Mouse (Mus musculus): ENCODE measurements around the gene Pex11g.

Pex11g gene

DNA sequence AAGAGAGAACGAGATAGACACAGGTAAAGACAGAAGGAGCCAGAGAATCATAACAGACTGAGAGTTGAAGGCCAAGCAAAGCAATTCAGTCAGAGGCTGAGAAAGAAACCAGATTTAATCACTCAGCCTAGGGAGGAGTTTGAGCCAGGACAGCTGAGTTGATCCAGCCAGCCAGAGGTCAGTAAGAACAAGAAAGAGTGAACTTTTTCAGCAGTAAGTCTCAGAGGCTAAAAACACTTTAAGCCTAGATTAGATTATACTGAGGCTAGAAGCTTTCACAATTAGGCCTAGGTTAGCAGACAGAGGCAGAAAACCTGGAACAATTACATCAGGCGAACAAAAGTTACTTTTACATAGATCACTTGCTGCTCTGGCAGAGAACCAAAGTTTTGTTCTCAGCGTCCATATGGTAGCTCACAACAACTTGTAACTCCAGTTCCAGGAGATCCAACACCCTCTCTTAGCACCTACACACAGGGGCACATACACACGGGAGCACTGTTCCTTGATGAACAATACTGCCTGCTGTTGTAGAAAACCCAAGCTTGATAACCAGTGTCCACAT is 12.8 kb upstream of the Pex11g start:
- DNase-seq (ENCODE audit: low spot score), result no peak

DNA sequence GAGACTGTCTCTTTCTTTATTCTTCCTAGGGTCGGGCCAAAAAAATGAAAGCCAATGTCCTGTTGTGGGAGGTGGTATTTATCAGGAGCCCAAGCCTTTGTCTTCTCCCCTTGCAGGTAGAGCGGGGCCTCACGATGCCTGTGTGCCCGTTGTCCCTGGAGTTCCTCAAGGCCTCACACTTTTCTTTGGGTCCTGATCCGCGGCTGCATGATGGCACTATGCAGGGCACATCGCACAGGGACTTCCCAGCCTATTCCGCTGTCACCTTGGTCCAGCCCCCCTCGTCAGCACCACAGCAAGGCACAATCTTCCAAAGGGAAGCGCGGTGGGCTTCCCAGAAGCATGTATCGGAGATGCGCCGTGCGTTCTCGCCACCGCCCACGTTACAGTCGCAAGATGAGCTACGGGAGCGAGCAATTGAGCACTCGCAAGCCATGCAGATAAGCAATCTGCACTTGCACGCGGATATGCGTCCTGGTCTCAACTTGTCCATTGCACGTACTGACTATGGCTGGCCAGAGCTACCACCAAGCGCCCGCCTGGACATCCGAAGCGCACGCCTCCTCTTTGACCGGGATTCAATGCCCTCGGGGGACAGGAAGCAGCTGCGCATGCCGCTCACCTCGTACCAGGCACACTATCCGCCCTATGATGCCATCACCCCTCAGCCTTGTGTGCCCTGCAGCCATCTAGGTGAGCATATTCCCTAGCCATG is 8.4 kb upstream of the Pex11g start:
- no peak for DNase-seq (ENCODE audit: low spot score)

DNA sequence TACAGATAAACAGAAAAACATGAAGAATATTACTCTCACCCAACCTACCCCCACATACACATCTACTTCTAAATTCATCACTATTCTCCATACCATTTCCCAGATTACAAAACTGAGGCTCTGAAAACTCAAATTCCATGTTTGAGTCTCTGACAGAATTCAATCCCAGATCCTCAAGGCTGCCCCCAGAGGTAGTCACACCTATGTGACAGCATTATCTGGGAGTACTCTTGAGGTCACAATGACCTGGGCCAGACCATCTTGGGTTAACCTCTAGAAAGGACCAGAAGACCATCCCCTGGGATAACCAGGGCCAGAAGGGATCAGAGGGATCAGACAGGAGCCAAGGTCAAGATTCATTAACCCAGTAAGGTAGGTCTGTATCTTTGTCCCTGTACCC is 3.1 kb upstream of the Pex11g start, which contains the start of gene Tex45:
Tex45 (plus strand) TSS at position 301 of the 400 bp plus-strand sequence.
- no peak for DNase-seq (ENCODE audit: low spot score)

DNA sequence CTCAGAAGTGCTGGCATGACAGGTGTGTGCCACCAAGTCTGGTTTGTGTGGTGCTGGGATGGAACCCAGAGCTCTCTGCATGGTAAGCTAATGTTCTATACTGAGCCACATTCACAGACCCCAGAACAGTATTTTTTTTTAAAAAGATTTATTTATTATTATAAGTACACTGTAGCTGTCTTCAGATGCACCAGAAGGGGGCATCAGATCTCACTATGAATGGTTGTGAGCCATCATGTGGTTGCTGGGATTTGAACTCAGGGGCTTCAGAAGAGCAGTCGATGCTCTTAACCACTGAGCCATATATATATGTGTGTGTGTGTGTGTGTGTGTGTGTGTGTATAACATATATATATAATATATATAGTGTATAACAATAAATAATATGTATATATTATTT is 1.4 kb upstream of the Pex11g start:
- no peak for DNase-seq (ENCODE audit: low spot score)

DNA sequence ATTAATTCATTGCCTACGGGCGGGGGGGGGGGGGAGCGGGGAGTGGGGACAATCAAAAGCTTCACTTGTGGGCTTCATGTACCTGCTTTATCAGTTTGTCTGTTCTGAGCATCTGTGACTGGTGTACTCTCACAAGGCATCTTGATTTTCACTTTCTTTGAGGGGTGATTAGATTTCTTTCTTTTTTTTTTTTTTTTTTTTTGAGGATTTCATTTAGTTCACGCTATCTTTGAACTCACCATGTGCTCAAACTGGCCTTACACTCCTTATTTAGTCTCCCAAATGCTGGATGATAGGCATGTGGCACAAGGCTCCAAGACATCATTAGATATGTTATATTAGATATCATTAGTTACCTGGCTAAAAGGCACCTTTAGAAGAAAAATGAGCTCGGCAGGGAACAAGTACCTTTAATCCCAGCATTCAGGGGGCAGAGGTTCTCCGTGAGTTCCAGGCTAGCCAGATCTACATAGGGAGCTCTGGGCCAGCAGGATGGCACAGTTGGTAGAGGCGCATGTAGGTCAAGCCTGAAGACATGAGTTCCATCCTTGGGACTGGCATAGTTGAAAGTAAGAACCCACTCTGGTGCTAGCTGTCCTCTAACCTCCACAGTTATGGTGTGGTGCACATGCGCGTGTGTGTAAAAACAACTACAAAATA is 536 bp upstream of the Pex11g start:
- DNase-seq (ENCODE audit: low spot score), result no peak

DNA sequence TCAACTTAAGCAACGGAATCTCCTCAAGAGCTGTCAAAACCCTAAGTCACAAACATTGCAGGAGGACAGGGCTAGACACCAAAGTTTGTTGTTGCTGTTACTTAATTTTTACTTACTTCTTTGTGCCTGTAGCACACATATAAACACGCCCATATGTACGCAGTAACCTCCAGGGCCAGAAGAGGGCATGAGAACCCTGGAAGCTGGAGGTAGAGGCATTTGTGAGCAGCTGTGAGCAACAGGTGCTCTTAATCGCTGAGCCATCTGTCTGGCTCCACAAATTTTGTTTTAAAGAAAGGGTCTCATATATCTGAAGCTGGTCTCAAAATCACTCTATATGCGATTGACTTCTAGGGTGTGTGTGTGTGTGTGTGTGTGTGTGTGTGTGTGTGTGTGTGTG is 3.2 kb downstream of the Pex11g start:
- peak; percentile 37 for DNase-seq (ENCODE audit: low spot score)

DNA sequence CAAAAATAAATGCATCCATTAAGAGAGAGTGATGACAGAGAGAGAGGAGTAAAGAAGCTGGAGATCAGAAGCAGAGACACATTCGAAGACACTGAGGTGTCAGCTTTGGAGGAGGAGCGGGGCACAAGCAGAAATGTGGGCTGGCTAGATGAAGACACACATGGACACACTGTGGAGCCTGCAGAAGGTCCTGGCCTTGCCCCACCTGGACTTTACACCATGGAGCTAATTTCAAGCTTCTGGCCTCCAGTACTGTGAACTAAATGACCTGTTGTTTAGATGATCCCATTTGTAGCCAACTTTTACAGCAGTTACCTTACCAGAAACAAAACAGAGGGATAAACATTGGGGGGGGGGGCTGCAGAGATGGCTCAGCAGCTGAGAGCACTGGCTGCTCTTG is 4.2 kb downstream of the Pex11g start:
- DNase-seq (ENCODE audit: low spot score), result no peak

DNA sequence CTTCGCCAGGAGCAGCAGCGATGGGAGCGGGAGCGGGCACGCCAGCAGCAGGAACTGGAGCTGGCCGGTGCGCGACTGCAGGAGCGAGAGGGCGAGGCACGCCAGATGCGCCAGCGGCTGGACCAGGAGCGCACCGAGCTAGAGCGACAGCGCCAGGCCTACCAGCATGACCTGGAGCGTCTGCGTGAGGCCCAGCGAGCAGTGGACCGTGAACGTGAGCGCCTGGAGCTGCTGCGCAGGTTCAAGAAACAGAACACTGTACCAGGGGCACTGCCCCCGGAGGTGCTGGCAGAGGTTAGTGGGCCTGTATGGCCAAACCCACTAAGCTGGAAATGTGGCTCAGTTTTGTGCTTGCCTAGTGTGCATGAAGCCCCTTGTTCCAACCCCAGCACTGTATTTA is 15.5 kb downstream of the Pex11g start:
- DNase-seq (ENCODE audit: low spot score), result no peak

DNA sequence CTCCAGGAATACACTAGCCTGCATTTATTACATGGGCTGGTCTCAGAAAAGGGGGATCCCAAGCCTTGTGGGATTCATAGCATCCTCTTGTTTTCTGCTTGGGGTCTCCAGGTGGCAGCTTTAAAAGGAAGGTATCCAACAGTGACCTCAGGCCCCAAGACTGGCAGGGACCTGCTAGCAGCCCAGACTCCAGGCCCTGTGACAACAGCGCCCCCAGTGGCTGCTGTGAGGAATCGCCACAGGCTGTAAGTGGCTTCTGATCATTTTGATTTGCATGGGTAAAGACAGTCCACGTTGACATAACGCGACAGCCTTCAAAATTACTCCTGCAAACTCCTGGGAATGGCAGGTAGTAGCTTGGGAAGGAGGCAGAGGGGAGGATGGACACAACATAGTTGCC is 16.8 kb downstream of the Pex11g start:
- DNase-seq (ENCODE audit: low spot score), result peak; percentile 44

DNA sequence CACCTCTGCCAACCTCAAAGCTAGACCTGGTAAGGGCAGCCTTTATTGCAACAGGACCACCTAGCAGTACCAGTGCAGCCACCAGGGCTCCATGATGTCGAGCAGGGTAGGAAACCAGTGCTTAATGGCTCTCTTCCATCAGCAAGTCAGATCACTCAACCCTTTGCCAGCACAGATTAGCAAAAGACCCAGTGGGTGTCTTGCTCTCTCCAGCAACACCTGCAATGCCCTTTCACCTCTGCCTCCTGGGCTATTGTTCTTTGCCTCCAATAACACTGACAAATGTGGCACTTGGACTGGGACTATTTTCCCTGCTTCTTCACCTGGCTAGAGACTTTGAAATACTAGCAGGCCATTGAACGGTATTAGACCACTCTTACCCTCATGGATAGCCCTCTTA is 18.3 kb downstream of the Pex11g start:
- no peak for DNase-seq (ENCODE audit: low spot score)

DNA sequence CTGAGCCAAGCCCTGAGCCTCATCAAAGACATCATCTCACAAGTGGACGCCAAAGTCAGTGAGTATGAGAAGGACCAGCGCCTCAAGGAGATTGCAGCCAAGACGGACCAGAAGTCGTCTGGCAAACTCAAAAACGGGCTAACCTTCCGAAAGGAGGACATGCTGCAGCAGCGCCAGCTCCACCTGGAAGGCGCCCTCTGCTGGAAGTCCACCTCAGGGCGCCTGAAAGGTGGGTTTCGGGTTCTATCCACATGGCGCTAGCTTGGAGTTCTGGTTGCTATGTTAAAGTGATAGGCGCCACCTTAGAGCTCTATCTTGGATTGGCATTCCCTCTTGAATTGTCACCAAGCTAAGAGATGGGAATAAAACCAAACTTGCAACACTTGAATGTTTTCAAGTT is 28.0 kb downstream of the Pex11g start:
- no peak for DNase-seq (ENCODE audit: low spot score)

DNA sequence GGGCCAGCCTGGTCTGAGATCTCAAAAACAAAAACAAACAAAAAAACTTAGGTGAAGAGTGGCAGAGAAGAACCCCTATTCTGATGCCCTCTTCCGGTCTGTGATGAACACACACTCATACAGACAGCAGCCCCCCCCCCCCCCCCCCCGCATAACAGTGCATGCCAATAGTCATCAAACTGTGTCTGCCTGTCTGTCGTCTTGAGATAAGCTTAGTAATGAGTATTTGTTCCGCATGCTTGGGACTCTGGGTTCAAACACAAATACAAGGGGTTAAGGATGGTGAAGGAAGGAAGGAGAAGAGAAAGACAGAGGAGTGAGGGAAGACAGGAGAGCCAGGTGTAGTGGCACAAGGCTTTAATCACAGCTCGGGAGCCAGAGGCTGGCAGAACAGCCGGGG is 31.0 kb downstream of the Pex11g start:
- no peak for DNase-seq (ENCODE audit: low spot score)

DNA sequence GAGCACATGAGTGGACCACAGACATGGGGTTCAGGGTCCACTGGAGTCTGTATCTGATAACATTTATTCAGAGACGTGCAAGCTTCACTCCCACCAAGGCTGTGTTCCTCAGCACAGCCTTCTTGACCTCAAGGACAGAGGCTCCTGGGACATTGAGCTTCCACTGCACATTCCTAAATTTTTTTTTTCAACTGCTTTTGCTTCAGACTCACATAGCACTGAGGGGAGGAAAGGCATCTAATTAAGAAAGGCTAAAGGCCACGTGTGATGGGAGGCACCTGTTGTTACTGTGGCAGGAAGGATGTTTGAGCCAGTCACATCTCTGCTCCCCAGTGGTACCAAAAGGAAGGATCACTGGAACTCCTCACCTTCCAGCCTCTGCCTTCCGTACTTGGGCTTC is 36.4 kb downstream of the Pex11g start:
- DNase-seq (ENCODE audit: low spot score), result no peak

DNA sequence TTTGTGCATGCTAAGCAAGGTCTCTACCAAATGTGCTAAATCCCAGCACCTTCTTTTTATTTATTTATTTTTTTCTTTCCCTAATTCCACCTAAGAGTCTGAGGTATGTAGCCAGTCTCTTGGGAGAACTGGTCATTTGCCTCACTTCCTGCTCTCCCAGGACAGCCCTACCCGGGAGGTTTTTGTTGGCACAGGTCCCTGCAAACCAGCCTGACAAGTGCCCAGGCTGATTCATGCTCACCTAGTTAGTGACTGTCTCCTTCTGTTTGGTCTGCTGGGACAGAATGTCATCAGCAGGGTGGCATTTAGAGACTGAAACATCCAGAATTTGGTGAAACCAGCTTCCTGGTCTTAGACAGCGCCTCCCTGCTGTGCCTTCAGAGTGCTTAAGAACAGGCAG is 37.5 kb downstream of the Pex11g start:
- peak; percentile 72 for DNase-seq (ENCODE audit: low spot score)

DNA sequence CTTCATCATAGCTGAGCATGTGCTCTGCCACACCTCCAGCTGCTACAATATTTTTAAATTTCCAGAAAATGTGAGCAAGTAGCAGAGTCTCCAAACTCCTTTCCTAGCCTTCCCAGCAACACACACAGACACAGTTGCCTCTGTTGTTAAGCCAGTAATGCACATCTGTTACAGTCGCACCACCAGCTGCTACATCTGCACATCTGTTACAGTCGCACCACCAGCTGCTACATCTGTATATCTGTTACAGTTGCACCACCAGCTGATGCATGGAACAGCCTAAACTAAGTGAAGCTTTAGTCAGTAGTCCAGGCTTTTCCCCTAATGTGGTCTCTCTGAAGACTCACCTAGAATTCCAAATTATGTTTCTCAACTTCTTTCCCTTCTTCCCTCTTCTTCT is 39.1 kb downstream of the Pex11g start:
- no peak for DNase-seq (ENCODE audit: low spot score)

DNA sequence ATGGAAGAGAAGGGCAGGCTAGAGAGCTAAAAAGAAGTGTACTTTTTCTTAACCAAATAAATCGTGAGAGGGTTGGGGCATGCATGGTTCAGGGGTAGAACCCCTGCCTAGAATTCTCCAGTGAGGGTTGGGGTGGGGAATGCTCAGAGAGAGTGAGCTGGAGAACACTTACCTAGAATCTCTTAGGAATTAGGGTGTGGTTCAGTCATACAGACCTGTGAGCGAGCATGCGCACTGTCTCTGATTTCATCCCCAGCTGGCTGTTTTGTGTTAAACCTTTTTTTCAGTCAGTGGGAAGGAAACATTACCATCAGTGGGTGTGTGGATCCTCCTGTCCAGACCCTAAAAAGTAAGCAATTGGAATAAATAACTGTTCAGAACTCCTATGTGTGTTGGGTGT is 41.3 kb downstream of the Pex11g start:
- DNase-seq (ENCODE audit: low spot score), result peak; percentile 23

DNA sequence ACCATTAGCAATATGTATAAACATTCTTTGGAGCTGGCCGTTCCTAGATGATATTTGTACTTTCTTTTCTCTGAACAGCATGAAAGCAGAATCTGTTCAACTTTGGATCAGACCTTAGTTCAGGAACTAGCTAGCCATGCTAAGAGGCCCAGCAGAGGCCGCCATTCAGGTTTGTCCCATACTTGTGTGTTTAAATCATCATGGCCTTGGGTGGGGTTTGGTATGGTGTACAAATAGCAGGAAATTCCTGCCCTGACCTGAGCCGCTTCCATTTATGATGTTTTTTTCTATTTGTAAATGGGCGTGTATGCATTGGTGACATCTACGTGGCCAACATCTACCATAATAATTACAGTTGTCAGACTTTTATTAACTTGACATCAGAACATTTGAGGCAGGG is 42.3 kb downstream of the Pex11g start:
- DNase-seq (ENCODE audit: low spot score), result peak; percentile 17

DNA sequence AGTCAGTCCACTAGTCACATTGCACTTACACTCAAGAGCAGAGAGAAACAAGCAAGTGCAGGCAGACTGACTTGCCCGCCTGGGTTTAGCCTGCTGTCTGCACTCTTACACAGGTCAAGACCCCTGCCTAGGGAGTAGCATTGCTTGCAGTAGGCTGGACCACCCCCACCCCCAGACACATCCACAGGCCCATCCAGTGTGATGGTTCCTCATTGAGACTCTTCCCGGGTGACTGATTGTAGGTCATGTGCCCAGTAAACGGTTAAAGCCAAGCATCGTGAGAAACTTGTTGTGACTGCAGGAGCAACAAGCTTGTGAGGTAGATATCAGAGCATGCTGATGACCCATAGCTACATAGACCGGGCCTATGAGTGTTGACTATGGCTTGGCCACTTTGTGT is 46.0 kb downstream of the Pex11g start:
- DNase-seq (ENCODE audit: low spot score), result no peak

DNA sequence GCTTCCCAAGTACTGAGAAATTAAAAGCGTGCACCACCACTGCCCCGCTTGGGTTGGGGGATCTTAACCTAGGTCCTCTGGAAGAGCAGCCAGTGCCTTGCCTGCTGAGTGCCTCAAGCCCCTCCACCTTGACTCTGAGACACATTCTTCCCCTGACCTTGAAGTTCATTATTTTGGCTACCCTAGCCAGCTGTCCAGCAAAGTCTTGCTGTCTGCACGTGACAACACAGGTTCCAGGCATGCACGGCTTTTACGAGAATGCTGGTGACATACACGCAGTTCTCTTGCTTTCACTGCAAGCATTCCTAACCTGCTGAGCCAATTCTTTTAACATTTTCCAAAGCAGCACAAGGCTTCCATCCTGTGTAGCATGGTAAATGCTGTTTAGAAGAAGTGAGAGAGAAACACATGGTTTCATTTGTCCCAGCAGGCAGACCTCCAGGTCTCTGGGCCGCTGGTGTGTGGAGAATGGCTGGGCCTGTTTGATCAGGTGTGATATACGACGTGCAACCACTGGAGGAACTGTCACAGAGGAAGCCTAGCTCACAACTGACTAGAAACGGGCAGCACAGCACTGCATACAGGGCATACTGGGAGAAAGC is 47.3 kb downstream of the Pex11g start:
- DNase-seq (ENCODE audit: low spot score), result no peak

DNA sequence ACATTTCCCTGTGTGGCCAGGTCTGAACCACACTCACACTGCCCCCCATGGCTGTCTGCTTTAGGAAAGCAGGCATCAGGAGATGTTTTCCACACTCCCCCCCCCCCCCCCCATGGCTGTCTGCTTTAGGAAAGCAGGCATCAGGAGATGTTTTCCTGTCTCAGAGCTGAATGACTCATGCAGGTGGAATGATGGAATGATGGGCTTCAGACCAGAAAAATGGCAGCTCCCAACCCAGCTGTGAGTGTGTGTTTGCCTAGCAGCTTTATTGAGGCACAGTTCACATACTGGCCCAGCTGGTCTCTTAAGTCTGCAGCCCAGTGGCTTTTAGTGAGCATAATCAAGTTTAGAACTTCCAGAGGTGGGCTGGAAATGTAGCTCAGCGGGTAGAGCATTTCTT is 49.4 kb downstream of the Pex11g start:
- DNase-seq (ENCODE audit: low spot score), result peak; percentile 45

DNA sequence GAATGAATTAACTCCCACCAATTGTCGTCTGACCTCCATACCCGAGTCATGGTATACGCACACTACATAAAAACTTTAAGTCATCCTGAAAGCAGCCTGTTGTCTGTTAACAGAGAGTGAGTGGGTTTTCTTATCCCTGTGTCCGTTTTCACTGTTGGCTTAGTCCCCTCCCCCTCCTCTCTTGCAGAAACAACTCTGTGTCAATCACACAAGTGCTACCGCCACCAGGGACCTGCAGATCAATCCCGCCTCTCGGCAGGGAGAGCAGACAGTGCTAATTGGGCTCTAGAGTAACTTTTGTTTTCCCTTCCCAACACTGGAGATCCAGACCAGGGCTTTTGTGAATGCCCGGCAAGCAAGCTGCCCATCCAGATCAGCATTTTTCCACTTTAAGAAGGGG is 50.0 kb downstream of the Pex11g start:
- DNase-seq (ENCODE audit: low spot score), result no peak

DNA sequence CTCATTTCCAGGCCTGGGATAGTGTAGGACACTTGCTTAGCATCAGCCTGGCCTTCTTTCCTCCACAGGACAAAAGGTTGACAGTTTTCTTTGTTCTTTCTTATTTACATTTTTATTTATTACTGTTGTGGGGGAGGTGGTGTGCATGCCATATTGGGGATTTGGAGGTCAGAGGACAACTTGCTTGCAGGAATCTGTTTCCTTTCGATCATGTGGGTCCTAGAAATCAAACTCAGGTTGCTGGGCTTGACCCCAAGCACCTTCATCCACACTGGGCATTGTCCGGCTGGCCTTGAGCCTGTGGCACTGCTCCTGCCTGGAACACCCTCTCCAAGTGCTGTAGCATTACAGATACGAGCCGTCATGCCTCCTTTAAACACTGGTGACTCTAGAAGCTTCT is 50.6 kb downstream of the Pex11g start:
- no peak for DNase-seq (ENCODE audit: low spot score)

DNA sequence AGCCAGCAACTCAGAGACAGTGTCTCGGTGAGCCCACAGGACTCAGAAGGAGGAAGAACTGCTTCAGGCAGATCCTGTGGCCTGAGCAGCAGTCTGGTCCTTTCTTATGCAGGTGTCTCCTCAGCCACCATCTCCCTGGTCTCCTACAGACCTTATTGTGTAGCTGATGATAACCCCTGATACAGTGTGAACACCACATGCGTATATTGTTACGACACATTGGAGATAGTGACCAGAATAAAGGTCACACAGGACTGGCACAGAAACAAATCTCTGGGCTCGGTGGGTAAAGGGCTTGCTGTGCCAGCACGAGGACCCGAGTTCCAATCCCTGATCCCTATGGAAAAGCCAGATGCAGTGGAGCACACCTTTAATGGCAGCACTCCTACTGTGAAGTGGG is 51.8 kb downstream of the Pex11g start:
- DNase-seq (ENCODE audit: low spot score), result no peak
